In genomic region chr1:91929051-91929450, GRCm38 (mm10) we compare ENCODE assay signal across 28 mouse cellular contexts.
DNase-seq lines count a peak whose midpoint lies in the region; ATAC-seq and TF ChIP-seq lines count a peak whose summit lies in the region.
"Had no signal": no experiment of that assay in that cellular context is flagged by ENCODE, and none has a peak within 500 bp of the region (broad histone marks: within the 10 kb centered on the region; RNA-seq: fewer than 3 reads in every experiment).

No protein-coding gene starts in this region.

- H3K27ac ChIP-seq in stomach, postnatal 0 days (replicated peaks): 0 out of 2 replicates have a peak overlapping the region, but pooled peaks have one; percentile 24
- no peak overlapping the region for H3K27ac ChIP-seq in cerebellum, adult 2 months (ENCODE audit: insufficient read depth, low read length)
- H3K27ac ChIP-seq: forebrain, embryonic 15.5 days; heart, embryonic 10.5 days; hindbrain, embryonic 13.5 days; kidney, postnatal 0 days; liver, embryonic 14.5 days; midbrain, embryonic 15.5 days had no signal

- no peaks in the 10 kb centered on the region for H3K9me3 ChIP-seq in stomach, postnatal 0 days (ENCODE audit: control insufficient read depth, low read length)
- H3K9me3 ChIP-seq: forebrain, embryonic 15.5 days; heart, embryonic 10.5 days; hindbrain, embryonic 13.5 days; midbrain, embryonic 15.5 days had no signal

- no peak for TF ChIP-seq POLR2A in lung, adult 2 months (IDR thresholded peaks at IDR 0.05; ENCODE audit: borderline replicate concordance, extremely low read depth, low read depth, low read length)
- TF ChIP-seq POLR2A in cerebellum, adult 2 months (IDR thresholded peaks at IDR 0.05; ENCODE audit: borderline replicate concordance, insufficient read depth, low read length): no peak

- no peak for TF ChIP-seq EP300 in stomach, postnatal 0 days (optimal IDR thresholded peaks at IDR 0.05)

- H3K4me3 ChIP-seq in lung, adult 2 months (replicated peaks; ENCODE audit: extremely low read depth, low read depth, low read length): no peak overlapping the region
- H3K4me3 ChIP-seq in stomach, postnatal 0 days (ENCODE audit: low read depth, low read length): no peak overlapping the region
- no peak overlapping the region for H3K4me3 ChIP-seq in cerebellum, adult 2 months (replicated peaks; ENCODE audit: insufficient read depth, low read depth, low read length)
- H3K4me3 ChIP-seq: forebrain, embryonic 15.5 days; heart, embryonic 10.5 days; hindbrain, embryonic 13.5 days; midbrain, embryonic 15.5 days had no signal

- ATAC-seq in stomach, postnatal 0 days (ENCODE audit: low FRiP score, low TSS enrichment): 0 out of 2 replicates have a peak, but pooled peaks have one; percentile 19
- ATAC-seq: forebrain, embryonic 15.5 days; intestine, embryonic 16.5 days; midbrain, embryonic 15.5 days had no signal

- H3K4me1 ChIP-seq in lung, adult 2 months (ENCODE audit: control insufficient read depth, insufficient read depth, low read length): peaks cover 6% of the 10 kb centered on the region; the same call in 1 of the 2 replicates
- no peaks in the 10 kb centered on the region for H3K4me1 ChIP-seq in stomach, postnatal 0 days (replicated peaks; ENCODE audit: control insufficient read depth, insufficient read depth)
- no peaks in the 10 kb centered on the region for H3K4me1 ChIP-seq in cerebellum, adult 2 months (ENCODE audit: control insufficient read depth, insufficient read depth, low read length)
- H3K4me1 ChIP-seq: forebrain, embryonic 15.5 days; hindbrain, embryonic 13.5 days; midbrain, embryonic 15.5 days had no signal

- no peak overlapping the region for H3K4me2 ChIP-seq in stomach, postnatal 0 days (replicated peaks; ENCODE audit: low read depth)
- H3K4me2 ChIP-seq: forebrain, embryonic 15.5 days; hindbrain, embryonic 13.5 days; midbrain, embryonic 15.5 days had no signal

- no peak for TF ChIP-seq CTCF in lung, adult 2 months (IDR thresholded peaks at IDR 0.05; ENCODE audit: insufficient read depth, low read length)
- no peak for TF ChIP-seq CTCF in stomach, postnatal 0 days (IDR thresholded peaks at IDR 0.05; ENCODE audit: low read depth)
- TF ChIP-seq CTCF in cerebellum, adult 2 months (IDR thresholded peaks at IDR 0.05; ENCODE audit: borderline replicate concordance, insufficient read depth, low read depth, low read length): no peak

- no peak overlapping the region for H3K9ac ChIP-seq in stomach, postnatal 0 days (ENCODE audit: low read length)
- H3K9ac ChIP-seq: forebrain, embryonic 15.5 days; hindbrain, embryonic 13.5 days; liver, embryonic 14.5 days; midbrain, embryonic 15.5 days had no signal

- H3K27me3 ChIP-seq in stomach, postnatal 0 days (ENCODE audit: control insufficient read depth, insufficient read depth, low read length): no peaks in the 10 kb centered on the region
- H3K27me3 ChIP-seq in cerebellum, adult 2 months (ENCODE audit: control insufficient read depth, insufficient read depth, low read length): no peaks in the 10 kb centered on the region
- H3K27me3 ChIP-seq: forebrain, embryonic 15.5 days; hindbrain, embryonic 13.5 days; midbrain, embryonic 15.5 days had no signal

- WGBS in lung, adult 2 months: 58% methylated on average over 13 of the region's 13 CpGs
- 81% methylated on average over 13 of the region's 13 CpGs for WGBS in stomach, postnatal 0 days
- 96% methylated on average over 13 of the region's 13 CpGs for WGBS in cerebellum, adult 2 months

- H3K36me3 ChIP-seq in stomach, postnatal 0 days (ENCODE audit: control insufficient read depth, insufficient read depth, low read length): peaks cover 5% of the 10 kb centered on the region; the same call in 1 of the 2 replicates

- DNase-seq in urinary bladder, postnatal 14 days (ENCODE audit: low spot score): peak; percentile 21
- DNase-seq in urinary bladder, adult 18-20 months (ENCODE audit: low spot score in 2 of 2): no peak
- peak; percentile 54 for DNase-seq in lung, adult 2 months
- peak; percentile 62 for DNase-seq in lung, postnatal 10 days
- DNase-seq in stomach, postnatal 0 days (ENCODE audit: low spot score): no peak
- DNase-seq in ovary, postnatal 36 days (ENCODE audit: low spot score): no peak
- no peak for DNase-seq in frontal cortex, postnatal 25 days (ENCODE audit: low spot score in 2 of 2)
- no peak for DNase-seq in cerebellum, adult 2 months
- DNase-seq: adrenal gland, postnatal 10 days; B cell, adult 2 months; cerebellum, adult 9-10 months; cerebellum, postnatal 36 days; gastrocnemius, postnatal 10 days; heart, postnatal 4 days; kidney, adult 8-10 months; layer of hippocampus, postnatal 36 days; liver; right cerebral cortex, adult 18-20 months; right cerebral cortex, postnatal 4 days; thymus, adult 2 months; thymus, postnatal 36 days had no signal

Comparison
In these comparisons a context has a peak if more than half of its experiments do, and no peak if none do; other contexts are left out.
1. DNase-seq: peak in urinary bladder, postnatal 14 days (single experiment), lung, adult 2 months (single experiment) and lung, postnatal 10 days (single experiment); none in urinary bladder, adult 18-20 months (0 of 2), stomach, postnatal 0 days (single experiment), ovary, postnatal 36 days (single experiment), frontal cortex, postnatal 25 days (0 of 2) and cerebellum, adult 2 months (0 of 2).